Mouse (Mus musculus): ENCODE data around the gene Apobec2. TPM values are rescaled to one million over a fixed set of nuclear protein-coding genes. Genes with fewer than 3 reads are reported as not detected.

The Apobec2 gene
- total RNA-seq, 2 experiments from 2014 or later = 411 to 558 TPM

Other genes with a start within 250 kb of the Apobec2 start
- gene Trem1, start 200.2 kb downstream of the Apobec2 start, total RNA-seq (2021) = not detected
- not detected for gene Trem3, start 185.2 kb downstream of the Apobec2 start, total RNA-seq (2021)
- not detected for gene Treml4, start 168.6 kb downstream of the Apobec2 start, total RNA-seq (2021)
- under 1 TPM in 1 of 2 experiments, not detected in 1; 0.12 TPM for gene Treml2, start 133.4 kb downstream of the Apobec2 start, total RNA-seq (2021)
- under 1 TPM in 1 of 2 experiments, not detected in 1; 0.05 TPM for gene B430306N03Rik, start 116.8 kb downstream of the Apobec2 start, total RNA-seq (2021)
- under 1 TPM in 1 of 2 experiments, not detected in 1; 0.97 TPM for gene Trem2, start 86.5 kb downstream of the Apobec2 start, total RNA-seq (2021)
- gene Treml1, start 73.0 kb downstream of the Apobec2 start, total RNA-seq (2021) = under 1 TPM in 1 of 2 experiments, not detected in 1; 0.19 TPM
- gene Nfya, start 23.0 kb downstream of the Apobec2 start, total RNA-seq (2021) = 1 to 10 TPM; 5.4 to 7.3 TPM
- 10 to 100 TPM; 12.3 to 17.4 TPM for gene Oard1, start 22.9 kb downstream of the Apobec2 start, total RNA-seq (2021)
- gene Tspo2, start 18.6 kb upstream of the Apobec2 start, total RNA-seq (2021) = not detected
- gene Unc5cl, start 22.0 kb upstream of the Apobec2 start, total RNA-seq (2021) = not detected

Measured in gastrocnemius, adult 18-20 months (tissue).